Mouse (Mus musculus) layer of hippocampus, postnatal 25 days (tissue): ENCODE results near the gene Il4. TPM values are rescaled to one million over a fixed set of nuclear protein-coding genes. Genes with fewer than 3 reads are reported as not detected.

ENCODE experiments used
- DNase-seq, 2 experiments: peaks; one replicate each; pipeline ENCODE4 v3.0.0; 2022; ENCODE audit warnings: mixed read lengths in 2 of 2, low spot score in 1 of 2; ENCODE audit errors: extremely low spot score in 1 of 2
- total RNA-seq, 2 experiments: library from RNA; stranded (reverse); gene quantifications; 2 replicates each; pipeline ENCODE4 v1.2.3; 2021

Il4 gene
- not detected for total RNA-seq

GRCm38 (mm10) chr11:53618619-53619198, at the start of gene Il4:
TSS of gene Il4 (minus strand) at chr11:53618669.
- DNase-seq, result no peak

GRCm38 (mm10) chr11:53664091-53664490, 45.6 kb upstream of the Il4 start:
- no peak for DNase-seq

DNA sequence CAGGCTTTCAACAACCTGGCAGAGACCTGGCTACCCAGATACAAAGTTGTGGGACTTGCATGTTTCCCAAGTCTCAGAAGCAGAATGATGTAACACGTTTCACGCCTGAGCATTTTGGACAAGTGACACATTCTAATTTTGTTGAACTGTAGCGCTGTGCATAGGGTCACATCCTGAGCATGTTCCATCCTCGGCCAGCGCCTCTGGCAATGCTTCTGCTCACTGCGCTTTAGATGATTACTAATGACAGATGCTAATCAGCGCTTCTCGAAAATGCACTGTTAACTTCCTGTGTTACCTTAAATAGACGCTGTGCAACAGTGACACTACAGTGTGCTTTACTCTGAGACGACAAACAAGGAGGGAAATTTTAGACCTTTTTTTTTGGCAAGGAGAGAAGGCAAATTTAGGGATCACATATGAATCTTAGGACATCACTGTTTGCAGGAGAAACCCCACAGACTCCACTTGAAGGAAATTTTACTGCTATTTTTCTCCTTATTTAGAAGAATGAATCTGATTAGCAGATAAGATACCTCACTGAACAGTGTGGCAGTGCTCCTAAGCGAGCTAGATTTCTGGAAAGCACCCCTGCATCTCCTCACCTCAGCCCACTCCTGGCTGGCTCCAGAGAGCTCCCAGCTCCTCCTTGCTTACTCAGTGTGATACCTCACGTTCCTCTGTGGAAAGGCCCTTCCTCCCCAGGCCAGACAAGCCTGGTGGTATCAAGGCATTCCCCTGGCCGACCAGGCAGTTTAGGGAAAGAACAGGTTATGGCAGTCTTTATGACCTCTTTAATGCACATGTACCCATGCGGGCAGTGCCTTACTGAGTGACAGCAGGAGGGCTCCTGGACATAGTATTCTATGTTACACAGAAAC, 44.6 kb upstream of the Il4 start:
- no peak for DNase-seq

GRCm38 (mm10) chr11:53657828-53658227, 39.4 kb upstream of the Il4 start:
- DNase-seq, result no peak

- no peak for DNase-seq
Measured at GRCm38 (mm10) chr11:53657381-53657780, 38.9 kb upstream of the Il4 start.

DNA sequence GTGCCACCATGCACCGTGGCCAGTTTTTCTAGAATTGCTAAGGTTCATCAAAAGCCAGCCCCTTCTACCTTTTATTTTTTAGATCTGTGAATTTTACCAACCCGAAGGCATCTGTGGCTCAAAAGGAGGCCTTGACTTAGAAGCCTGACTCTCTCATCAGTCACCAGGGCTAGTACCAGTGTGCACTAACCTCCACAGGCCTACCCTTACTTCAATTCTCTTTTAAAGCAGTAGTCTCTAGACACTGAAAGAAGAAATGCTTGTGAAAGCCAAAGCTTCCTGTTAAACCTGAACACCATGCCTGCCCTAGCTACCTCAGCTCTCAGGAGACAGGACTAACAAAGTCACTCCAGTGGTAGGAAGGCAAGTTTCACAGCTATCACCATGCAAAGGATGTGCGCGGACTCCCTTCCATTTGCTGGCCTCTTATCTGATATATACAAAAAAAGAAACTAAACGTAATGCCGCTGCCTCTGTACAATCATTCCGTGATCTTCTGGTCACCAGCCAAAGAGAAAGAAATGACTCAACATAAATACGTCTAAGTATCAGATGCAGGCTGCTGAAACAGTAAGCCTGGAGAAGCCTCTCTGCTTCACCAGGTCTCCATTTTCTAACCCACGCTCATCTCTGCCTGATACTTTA, 38.2 kb upstream of the Il4 start:
- DNase-seq, result no peak

DNA sequence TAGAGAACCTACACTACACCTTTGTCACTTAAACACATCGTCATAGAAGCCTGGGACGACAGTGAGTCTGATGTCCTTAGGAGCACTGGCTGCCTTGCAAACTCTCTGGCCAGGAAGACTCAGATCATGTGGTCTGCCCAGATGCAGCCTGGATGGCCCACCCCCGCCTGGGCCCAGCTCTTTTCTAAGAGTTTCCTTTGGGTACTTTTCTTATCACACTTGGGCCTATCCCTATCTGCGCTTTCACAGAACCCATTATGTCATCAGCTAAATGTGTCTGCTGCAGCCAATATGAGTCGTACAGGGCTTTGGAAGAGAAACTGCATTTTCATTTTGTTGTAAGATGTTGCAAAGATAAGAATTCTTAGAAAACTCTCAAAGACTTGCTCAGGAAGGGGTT, 36.6 kb upstream of the Il4 start:
- no peak for DNase-seq

GRCm38 (mm10) chr11:53652427-53652826, 34.0 kb upstream of the Il4 start:
- DNase-seq, result no peak

DNA sequence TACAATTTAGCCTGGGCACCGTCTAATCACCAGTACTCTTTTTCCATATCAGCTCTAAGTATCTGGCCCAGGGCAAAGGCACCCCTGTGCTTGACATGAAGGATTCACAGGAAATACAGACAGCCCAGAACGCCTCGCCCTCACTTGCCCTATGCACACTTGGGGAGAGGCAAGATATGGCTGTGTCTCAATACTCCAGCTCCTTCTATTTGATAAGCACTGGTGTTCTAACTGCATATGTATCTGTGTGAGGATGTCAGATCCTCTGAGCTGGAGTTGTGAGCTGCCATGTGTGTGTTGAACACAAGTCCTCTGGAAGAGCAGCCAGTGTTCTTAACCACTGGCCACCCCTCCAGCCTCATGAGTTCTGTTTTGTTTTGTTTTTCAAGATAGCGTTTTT, 33.0 kb upstream of the Il4 start:
- no peak for DNase-seq

- DNase-seq, result no peak
Measured at GRCm38 (mm10) chr11:53644017-53644416, 25.5 kb upstream of the Il4 start.

DNA sequence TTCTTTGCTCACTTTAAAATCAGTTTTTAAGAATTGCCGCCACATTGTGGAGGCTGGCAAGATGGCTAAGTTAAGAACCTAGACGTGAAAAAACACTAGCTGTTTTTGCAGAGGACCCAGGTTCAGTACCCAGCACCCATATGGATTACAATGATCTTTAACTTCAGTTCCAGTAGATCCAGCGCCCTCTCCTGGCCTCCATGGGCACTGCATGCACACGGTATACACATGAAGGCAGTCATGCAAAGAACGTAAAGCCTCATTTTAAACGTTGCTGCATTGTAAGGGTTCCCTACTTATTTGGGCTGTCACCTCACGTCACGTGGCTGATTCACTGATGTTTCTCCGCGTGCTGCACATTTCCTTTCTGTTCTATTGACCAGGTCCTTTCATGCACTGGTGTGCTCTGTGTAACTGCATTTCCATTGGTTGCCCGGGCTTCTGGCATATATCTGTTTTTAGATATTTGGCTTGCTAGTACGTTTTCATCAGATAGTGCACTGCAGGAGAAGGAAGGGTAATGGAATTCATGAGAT, 24.3 kb upstream of the Il4 start:
- DNase-seq, result no peak

- DNase-seq, result no peak
Measured at GRCm38 (mm10) chr11:53637803-53638260, 19.4 kb upstream of the Il4 start.

DNA sequence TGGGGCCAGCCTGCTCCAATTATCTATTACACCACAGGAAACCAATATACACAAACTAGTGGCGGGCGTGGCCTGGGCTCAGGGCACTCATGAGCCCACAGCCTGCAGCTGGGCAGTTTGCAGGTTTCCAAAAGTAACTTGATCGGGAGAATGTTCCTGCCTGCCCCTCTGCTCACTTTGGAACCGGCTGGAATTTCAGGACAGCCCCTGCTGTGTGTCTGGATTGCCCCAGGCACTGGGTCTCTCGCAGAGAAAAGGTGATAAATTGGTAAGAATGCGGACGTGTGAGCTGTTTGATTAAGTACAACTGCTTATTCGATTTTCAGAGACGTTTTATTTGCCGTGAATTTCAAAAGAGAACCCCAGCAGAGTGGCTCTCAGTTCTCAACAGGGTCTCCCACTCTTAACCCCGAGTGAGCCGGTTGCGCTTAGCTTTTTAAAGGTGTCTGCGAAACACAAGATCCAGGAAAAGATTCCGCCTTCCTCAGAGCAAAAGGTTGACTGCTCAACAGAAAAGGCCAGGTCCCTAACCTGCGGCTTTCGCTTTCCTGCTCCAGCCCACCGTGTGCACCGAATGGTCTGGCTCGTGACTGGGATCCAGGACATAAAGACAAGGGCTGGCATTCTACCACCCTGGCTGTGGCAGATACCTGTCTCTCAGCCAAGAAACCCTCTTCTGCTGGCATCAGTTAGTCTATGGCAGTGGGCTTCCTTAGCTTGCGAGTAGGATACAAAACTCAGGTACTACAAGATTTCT, 18.8 kb upstream of the Il4 start:
- no peak for DNase-seq

- peak; percentile 14 to 35 for DNase-seq
Measured at GRCm38 (mm10) chr11:53636183-53636646, 17.7 kb upstream of the Il4 start.

- no peak for DNase-seq
Measured at GRCm38 (mm10) chr11:53635590-53636182, 17.2 kb upstream of the Il4 start.

GRCm38 (mm10) chr11:53634556-53634955, 16.1 kb upstream of the Il4 start, which contains the start of gene Il13:
TSS of gene Il13 (minus strand) at chr11:53634702.
- no peak for DNase-seq

GRCm38 (mm10) chr11:53633644-53634043, 15.2 kb upstream of the Il4 start:
- no peak for DNase-seq

DNA sequence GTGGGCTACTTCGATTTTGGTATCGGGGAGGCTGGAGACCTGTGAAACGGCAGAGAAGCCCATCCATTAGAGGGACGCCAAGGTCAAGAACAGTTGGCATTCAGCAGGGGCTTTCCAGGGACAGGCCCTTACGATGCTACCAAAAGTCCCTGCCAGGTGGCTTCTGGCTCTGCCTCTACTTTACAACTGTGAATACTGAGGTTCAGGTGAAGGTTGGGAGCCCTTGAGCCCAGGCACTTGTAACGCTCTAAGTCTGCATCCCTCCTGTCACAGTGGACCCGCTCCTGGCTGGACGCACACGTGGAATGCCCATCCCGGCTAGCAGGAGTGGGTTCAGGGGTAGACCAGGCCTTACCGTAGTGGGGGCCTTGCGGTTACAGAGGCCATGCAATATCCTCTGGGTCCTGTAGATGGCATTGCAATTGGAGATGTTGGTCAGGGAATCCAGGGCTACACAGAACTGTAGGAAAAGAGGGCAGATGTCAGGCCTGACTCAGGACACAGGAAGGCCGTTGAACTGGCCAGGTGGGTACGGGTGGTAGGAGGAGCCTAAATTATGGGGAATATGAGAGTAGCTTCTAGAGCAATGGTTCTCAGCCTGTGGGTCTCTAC, 13.8 kb upstream of the Il4 start:
- peak in 1 of 2 experiments; percentile 19 for DNase-seq

DNA sequence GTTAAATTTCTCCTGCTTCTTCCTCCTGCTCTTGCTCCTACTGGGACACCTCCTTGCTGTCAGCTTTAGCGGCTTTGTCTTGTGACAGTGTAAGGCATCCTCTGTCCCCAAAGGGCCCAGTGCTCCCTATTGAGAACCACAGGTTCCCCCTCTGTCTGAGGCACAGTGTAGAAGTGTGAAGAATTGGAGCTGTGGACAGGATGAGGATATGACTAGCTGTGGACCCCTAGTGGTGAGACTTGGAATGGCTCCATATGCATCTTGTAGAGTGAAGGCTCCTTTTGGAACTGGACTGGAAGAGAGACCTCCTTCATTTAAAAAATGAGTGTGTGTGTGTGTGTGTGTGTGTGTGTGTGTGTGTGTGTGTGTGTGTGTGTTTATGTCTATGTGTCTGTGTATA, 9.4 kb upstream of the Il4 start:
- DNase-seq, result peak; percentile 41 to 90
